Mouse (Mus musculus) forebrain, postnatal 0 days (tissue): Measurements from ENCODE around the gene Bcan. TPM values are rescaled to one million over a fixed set of nuclear protein-coding genes. Genes with fewer than 3 reads are reported as not detected.

Source experiments
- ATAC-seq: fragments of 200-750 bp; cut with Nextera tagmentation; 2 replicates; pipeline ENCODE4 v1.8.0; 2017; ENCODE audit warnings: mild to moderate bottlenecking, moderate library complexity
- DNase-seq: peaks from one replicate; pipeline ENCODE4 v3.0.0-alpha.2; 2015
- H3K27ac ChIP-seq: fragments of 300-500 bp; sonication (generic); 2 replicates; pipeline ENCODE4 v1.5.1; 2014; ENCODE audit warnings: low read depth, mild to moderate bottlenecking, antibody characterized with exemption, low read length, moderate library complexity, mixed read lengths
- H3K27me3 ChIP-seq: fragments of 300-500 bp; sonication (generic); 2 replicates; pipeline ENCODE4 v1.6.1; 2014; ENCODE audit warnings: mild to moderate bottlenecking, low read length, mixed read lengths; ENCODE audit not compliant: insufficient read depth
- H3K36me3 ChIP-seq: fragments of 300-500 bp; sonication (generic); 2 replicates; pipeline ENCODE4 v1.6.1; 2014; ENCODE audit warnings: mild to moderate bottlenecking, moderate library complexity; ENCODE audit not compliant: insufficient read depth
- H3K4me1 ChIP-seq: fragments of 300-500 bp; sonication (generic); 2 replicates; pipeline ENCODE4 v1.6.1; 2014; ENCODE audit warnings: antibody characterized with exemption; ENCODE audit not compliant: insufficient read depth
- H3K4me2 ChIP-seq: fragments of 300-500 bp; sonication (generic); 2 replicates; pipeline ENCODE4 v1.6.1; 2014; ENCODE audit warnings: low read depth, mild to moderate bottlenecking, moderate library complexity
- H3K4me3 ChIP-seq: fragments of 300-500 bp; sonication (generic); 2 replicates; pipeline ENCODE4 v1.5.1; 2014; ENCODE audit warnings: low read depth, low read length, mixed read lengths
- H3K9ac ChIP-seq: fragments of 300-500 bp; sonication (generic); 2 replicates; pipeline ENCODE4 v1.6.1; 2014; ENCODE audit warnings: mild to moderate bottlenecking
- H3K9me3 ChIP-seq: fragments of 300-500 bp; sonication (generic); 2 replicates; pipeline ENCODE4 v1.6.1; 2016; ENCODE audit warnings: low read length
- CTCF ChIP-seq: sonication (generic); IDR thresholded peaks from 2 replicates; pipeline ENCODE4 v1.5.1; 2016; ENCODE audit warnings: antibody characterized with exemption, control low read depth, low read depth
- WGBS: fragments of 180-500 bp; shearing (Covaris S2); extraction: QIAGEN DNeasy Blood & Tissue Kit; methylation state at CpG from one replicate; pipeline ENCODE4 v1.1.7; 2014; 5-methylcytosine and 5-hydroxymethylcytosine counted together
- polyA plus RNA-seq: library from polyadenylated mRNA; unstranded; fragments of >200 nt; fragmentation: Nextera tagmentation; extraction: Ambion mirVana; gene quantifications from 2 replicates; pipeline ENCODE4 v1.2.1, GENCODE M21; 2015
- total RNA-seq: library from RNA; depleted of rRNA; stranded (reverse); fragments of >200 nt; gene quantifications from 2 replicates; pipeline ENCODE4 v1.2.3, GENCODE M21; 2014

The Bcan gene
- total and polyA plus RNA-seq, 2 experiments from 2014 or later = 133 to 146 TPM

DNA sequence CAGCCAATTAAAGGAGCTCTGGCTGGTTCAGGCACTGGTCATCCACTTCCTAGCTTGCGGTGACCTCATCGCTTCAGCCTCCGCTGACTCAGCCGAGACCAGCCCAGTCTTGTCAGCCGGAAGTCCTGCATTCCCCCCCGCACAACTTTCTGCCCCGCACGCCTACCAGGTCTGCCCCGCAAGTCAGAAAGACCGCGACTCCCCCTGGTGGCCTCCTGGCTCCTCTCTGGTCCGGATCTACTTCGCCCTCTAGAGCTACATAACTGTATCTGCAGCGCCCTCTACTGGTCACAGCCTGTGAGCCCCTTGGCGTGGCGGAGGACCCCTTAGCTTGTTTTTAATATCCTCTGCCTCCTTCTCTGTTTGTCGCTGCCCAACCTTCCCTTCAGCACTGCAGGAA, 13.2 kb downstream of the Bcan start:
- Histone ChIP-seq H3K27ac (peak overlapping the region; percentile 81), H3K4me1 (peaks cover 15% of the 10 kb centered on the region), H3K36me3 (no peaks in the 10 kb centered on the region), H3K4me2 (peak overlapping the region; percentile 80), H3K9ac (peak overlapping the region; percentile 59), H3K27me3 (no peaks in the 10 kb centered on the region), H3K4me3 (peak overlapping the region; percentile 38), H3K9me3 (no peaks in the 10 kb centered on the region)
- WGBS = 0% methylated on average over 17 of the region's 17 CpGs
- ATAC-seq = peak; percentile 86
- peak; percentile 97 for DNase-seq
- peak; percentile 99 for TF ChIP-seq CTCF

DNA sequence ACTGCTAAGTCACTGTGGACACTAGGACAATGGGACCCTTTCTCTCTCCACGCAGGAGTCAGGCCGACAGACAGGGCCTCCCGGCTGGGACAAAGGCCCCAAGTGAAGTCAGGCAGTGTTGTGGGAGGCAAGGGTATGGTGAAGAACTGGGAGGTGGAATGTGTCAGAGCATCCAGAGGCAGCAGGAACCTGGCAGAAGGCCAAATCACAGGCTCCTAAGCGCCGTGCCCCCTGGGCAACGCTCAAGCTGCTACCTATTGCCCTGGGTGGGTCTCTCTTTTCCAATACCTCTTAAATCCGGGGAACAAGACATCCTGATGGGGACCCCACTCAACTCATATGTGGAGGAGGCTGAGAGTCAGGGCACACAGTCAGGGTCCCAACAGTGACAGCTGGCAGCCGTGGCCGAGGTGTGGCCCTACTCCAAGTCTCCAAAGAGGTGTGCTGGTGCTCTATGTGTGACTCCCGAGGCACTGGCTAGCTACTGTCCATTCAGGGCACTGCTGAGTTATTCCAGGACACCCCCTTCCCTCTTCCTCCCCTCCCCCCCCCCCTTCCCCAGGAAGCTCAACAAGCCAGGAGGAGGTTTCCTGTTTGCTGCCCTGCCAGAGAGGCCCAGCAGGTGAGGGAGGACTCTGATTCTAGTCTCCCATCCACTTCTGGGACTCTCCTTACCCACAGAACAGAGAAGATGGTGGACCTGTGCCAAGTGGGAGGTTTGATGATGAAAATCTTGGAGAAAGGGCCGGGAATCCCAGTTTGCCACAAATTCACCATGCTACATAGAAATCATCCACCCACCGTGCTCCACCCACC, 14.3 kb downstream of the Bcan start:
- Histone ChIP-seq H3K9me3 (no peaks in the 10 kb centered on the region), H3K4me1 (peaks cover 15% of the 10 kb centered on the region), H3K27me3 (no peaks in the 10 kb centered on the region), H3K4me2 (no peak overlapping the region), H3K27ac (no peak overlapping the region), H3K9ac (no peak overlapping the region), H3K4me3 (no peak overlapping the region), H3K36me3 (no peaks in the 10 kb centered on the region)
- WGBS = 17% methylated on average over 12 of the region's 12 CpGs
- no peak for ATAC-seq
- no peak for DNase-seq
- no peak for TF ChIP-seq CTCF

DNA sequence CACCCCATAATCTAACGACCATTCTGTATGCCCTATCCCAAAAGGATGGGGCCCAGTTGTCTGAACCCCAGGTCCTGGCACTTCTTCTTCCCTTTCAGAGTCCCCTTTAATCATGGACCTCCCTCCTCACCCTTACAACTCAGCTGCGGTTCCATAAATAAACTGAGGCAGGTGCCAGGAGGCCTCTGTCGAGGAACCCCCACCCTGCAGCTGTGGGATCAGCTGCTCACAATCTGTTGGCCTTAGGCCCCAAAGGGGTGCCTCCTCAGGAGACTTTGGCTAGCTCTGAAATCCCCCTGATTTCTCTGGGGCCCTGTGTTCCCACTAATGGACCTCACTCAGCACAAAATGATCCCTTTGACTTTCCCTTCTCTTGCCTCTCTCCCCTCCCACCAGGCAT, 15.9 kb downstream of the Bcan start:
- no peak overlapping the region for H3K27ac ChIP-seq
- H3K4me3 ChIP-seq = no peak overlapping the region
- H3K9ac ChIP-seq = no peak overlapping the region
- H3K27me3 ChIP-seq = no peaks in the 10 kb centered on the region
- DNase-seq = no peak
- no peaks in the 10 kb centered on the region for H3K9me3 ChIP-seq
- no peak for TF ChIP-seq CTCF
- no peak for ATAC-seq
- 37% methylated on average over 3 of the region's 3 CpGs for whole genome bisulfite sequencing
- H3K36me3 ChIP-seq = no peaks in the 10 kb centered on the region
- H3K4me2 ChIP-seq = no peak overlapping the region
- peaks cover 15% of the 10 kb centered on the region for H3K4me1 ChIP-seq

DNA sequence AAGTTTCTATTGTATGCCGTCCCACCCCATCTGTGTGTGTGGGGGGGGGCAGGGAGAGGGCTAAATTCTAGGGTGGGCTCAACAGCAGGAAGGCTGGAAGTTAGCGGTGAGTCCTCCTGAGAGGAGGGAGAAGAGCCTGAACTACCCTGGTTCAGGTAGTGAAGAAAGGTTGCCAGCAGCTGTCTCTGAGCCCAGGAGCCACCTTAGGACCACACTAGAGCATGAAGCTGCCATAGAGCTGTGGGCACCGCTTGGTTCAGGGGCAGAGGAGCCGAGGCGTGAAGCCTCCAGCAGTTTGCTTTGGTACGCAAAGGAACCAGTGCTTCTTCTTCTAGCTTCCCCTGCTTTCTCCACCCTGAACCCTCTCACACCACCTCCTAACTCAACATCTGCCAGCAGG, 16.4 kb downstream of the Bcan start:
- Histone ChIP-seq H3K27me3 (no peaks in the 10 kb centered on the region), H3K4me3 (no peak overlapping the region), H3K36me3 (no peaks in the 10 kb centered on the region), H3K27ac (no peak overlapping the region), H3K9me3 (no peaks in the 10 kb centered on the region), H3K4me1 (peaks cover 15% of the 10 kb centered on the region), H3K9ac (no peak overlapping the region), H3K4me2 (no peak overlapping the region)
- WGBS = 53% methylated on average over 6 of the region's 6 CpGs
- TF ChIP-seq CTCF = no peak
- DNase-seq (no peak), ATAC-seq (no peak)

DNA sequence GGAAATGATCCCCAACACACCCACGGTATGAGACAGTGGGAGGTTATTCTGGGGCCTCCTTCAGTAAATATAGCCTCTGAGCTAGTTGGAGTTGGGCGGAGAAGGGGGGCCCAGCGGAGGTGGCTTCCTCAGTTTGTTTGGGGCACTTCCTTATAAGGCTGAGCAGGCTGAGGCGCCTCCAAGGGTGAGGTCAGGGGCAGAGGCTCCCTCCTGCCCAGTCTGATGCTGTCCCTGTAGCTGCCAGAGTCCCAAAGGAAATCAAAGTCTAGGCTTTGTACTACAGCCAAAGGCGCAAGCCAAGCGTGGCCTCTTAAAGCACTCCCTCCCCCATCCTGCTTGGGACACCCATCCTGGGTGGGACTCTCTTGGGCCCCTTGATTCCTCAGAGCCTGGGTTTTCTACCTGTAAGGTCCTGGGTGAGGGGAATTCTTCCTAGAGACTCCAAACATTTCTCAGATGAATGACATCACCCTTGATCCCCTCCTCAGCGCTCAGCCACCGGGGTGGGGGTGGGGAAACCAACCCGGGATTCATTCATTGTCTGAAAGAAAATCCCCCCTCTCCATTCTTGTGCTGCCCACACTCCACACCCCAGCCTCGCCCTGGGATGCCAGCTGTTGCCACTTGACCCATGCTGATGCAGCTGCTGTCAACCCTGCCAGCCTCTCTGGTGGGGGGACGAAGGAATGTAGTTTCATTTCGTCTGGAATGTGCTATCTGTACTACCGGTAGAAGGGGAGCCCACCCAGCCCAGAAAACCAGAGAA, 17.0 kb downstream of the Bcan start:
- Histone ChIP-seq H3K27ac (no peak overlapping the region), H3K36me3 (no peaks in the 10 kb centered on the region), H3K9me3 (no peaks in the 10 kb centered on the region), H3K4me2 (no peak overlapping the region), H3K9ac (no peak overlapping the region), H3K27me3 (no peaks in the 10 kb centered on the region), H3K4me1 (peaks cover 13% of the 10 kb centered on the region), H3K4me3 (no peak overlapping the region)
- no peak for DNase-seq
- TF ChIP-seq CTCF = no peak
- 13% methylated on average over 13 of the region's 13 CpGs for WGBS
- ATAC-seq = no peak

DNA sequence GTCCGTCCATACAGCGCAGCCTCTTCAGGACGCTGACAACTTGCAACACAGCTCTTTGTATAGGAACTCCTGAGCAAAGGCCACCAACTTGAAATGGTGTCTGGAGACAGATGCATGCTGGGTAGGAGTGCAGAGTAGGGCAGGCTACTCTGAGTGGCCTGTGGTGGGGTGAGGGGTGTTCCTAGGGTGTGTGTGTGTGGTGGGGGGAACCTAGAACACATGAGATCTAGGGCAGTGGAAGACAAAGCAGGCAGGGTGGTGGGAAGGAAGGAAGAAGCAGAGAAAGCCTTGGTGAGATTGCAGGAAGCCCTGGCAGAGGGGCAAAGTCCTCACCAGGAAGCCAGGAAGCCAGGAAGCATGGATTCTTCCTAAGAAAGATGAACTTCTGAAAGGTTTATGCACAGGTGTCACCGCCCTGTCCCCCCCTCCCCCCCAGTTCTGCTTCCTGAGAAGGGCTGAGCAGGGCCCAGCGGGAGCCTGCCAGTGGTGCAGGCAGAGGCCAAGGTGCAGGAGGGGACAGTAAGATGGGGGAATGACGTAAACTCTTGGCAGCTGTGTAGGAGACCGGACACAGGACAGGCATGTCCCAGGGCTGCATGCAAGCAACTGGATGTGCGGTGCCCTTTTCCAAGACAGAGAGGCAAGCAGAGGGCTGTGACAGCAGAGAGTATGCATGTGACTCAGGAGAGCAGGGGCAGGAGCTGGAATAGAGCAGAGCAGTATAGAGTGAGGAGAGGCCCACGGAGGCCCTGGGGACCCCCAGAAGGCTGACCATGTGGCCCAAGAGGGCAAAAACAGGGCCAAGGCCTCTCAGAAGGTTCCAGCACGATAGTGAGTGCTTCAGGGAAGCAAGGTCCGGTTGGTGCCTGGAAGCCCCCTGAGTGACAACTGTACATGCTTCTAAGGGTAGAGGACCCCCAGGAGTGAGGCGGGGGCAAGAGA, 17.9 kb downstream of the Bcan start:
- H3K4me1 ChIP-seq = peaks cover 11% of the 10 kb centered on the region; the same call in 1 of the 2 replicates
- DNase-seq (no peak), ATAC-seq (no peak)
- no peaks in the 10 kb centered on the region for H3K36me3 ChIP-seq
- no peak for TF ChIP-seq CTCF
- no peaks in the 10 kb centered on the region for H3K27me3 ChIP-seq
- 35% methylated on average over 12 of the region's 12 CpGs for WGBS
- H3K9ac ChIP-seq = no peak overlapping the region
- H3K9me3 ChIP-seq = no peaks in the 10 kb centered on the region
- H3K4me2 ChIP-seq = no peak overlapping the region
- H3K4me3 ChIP-seq = no peak overlapping the region
- H3K27ac ChIP-seq = no peak overlapping the region
